Mouse (Mus musculus) megakaryocyte, embryonic 14.5 days (primary cell): Measurements from ENCODE around the gene Fry. TPM values are rescaled to one million over a fixed set of nuclear protein-coding genes. Genes with fewer than 3 reads are reported as not detected.
A peak's percentile ranks its signal among the peaks of the same experiment; 100 is the strongest.
"Not testable (repeated sequence)": the region's sequence is repeated elsewhere in the genome, so short reads cannot be mapped to it uniquely, and the experiment has no call there.

Source experiments
- H3K27me3 ChIP-seq: replicated peaks from 2 replicates; pipeline ENCODE3; 2012; ENCODE audit warnings: inconsistent platforms
- H3K36me3 ChIP-seq: replicated peaks from 2 replicates; pipeline ENCODE3; 2012; ENCODE audit warnings: low read length, inconsistent platforms, mixed read lengths
- H3K4me1 ChIP-seq: 2 replicates; pipeline ENCODE4 v1.6.1; 2012; ENCODE audit warnings: inconsistent platforms
- H3K4me3 ChIP-seq: replicated peaks from 2 replicates; pipeline ENCODE3; 2012; ENCODE audit warnings: moderate library complexity, mild to moderate bottlenecking, inconsistent platforms
- H3K9me3 ChIP-seq: 2 replicates; pipeline ENCODE4 v1.6.1; 2012; ENCODE audit warnings: inconsistent platforms
- FLI1 ChIP-seq: IDR thresholded peaks from 2 replicates; pipeline ENCODE4 v1.6.1; 2012; ENCODE audit warnings: low read length, inconsistent platforms, mixed read lengths
- GATA1 ChIP-seq: IDR thresholded peaks from 3 replicates; pipeline ENCODE4 v1.6.1; 2012; ENCODE audit warnings: mixed read lengths, low read length, inconsistent platforms, borderline replicate concordance
- polyA plus RNA-seq: library from polyadenylated mRNA; stranded (reverse); fragments of >175 nt; gene quantifications from 2 replicates; pipeline ENCODE4 v1.2.3, GENCODE M21; 2012; ENCODE audit warnings: low replicate concordance; ENCODE audit not compliant: insufficient read depth

The Fry gene
- polyA plus RNA-seq, 1 experiment = 1.5 TPM

GRCm38 (mm10) chr5:150465218-150465617, 346.8 kb downstream of the Fry start:
- no peak overlapping the region for H3K4me3 ChIP-seq
- no peaks in the 10 kb centered on the region for H3K9me3 ChIP-seq
- H3K36me3 ChIP-seq = peaks cover 18% of the 10 kb centered on the region
- H3K4me1 ChIP-seq = peaks cover 23% of the 10 kb centered on the region
- TF ChIP-seq GATA1 (no peak), FLI1 (no peak)
- no peaks in the 10 kb centered on the region for H3K27me3 ChIP-seq

DNA sequence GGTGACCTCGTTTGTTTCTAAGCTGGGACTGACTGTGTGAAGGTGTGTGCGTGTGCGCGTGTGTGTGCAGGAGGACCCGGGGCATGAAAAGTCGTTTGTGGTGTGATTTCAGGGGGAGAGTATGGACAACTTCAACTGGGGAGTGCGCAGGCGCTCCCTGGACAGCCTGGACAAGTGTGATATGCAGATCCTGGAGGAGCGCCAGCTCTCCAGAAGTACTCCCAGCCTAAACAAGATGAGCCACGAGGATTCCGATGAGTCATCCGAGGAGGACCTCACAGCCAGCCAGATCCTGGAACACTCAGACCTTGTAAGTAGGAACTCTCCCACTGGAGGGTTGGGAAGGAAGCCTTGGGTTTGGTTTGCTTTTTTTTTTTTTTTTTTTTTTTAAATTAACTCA, 347.7 kb downstream of the Fry start:
- Histone ChIP-seq H3K27me3 (no peaks in the 10 kb centered on the region), H3K4me1 (peaks cover 23% of the 10 kb centered on the region), H3K36me3 (peaks cover 21% of the 10 kb centered on the region), H3K9me3 (no peaks in the 10 kb centered on the region), H3K4me3 (no peak overlapping the region)
- TF ChIP-seq FLI1 (no peak), GATA1 (no peak)

- peak overlapping the region; percentile 23 for H3K4me3 ChIP-seq
- H3K36me3 ChIP-seq = peaks cover 39% of the 10 kb centered on the region
- no peaks in the 10 kb centered on the region for H3K27me3 ChIP-seq
- H3K4me1 ChIP-seq = peaks cover 23% of the 10 kb centered on the region
- no peaks in the 10 kb centered on the region for H3K9me3 ChIP-seq
- TF ChIP-seq GATA1 (no peak), FLI1 (no peak)
Measured at GRCm38 (mm10) chr5:150468431-150468830, 350.0 kb downstream of the Fry start.

DNA sequence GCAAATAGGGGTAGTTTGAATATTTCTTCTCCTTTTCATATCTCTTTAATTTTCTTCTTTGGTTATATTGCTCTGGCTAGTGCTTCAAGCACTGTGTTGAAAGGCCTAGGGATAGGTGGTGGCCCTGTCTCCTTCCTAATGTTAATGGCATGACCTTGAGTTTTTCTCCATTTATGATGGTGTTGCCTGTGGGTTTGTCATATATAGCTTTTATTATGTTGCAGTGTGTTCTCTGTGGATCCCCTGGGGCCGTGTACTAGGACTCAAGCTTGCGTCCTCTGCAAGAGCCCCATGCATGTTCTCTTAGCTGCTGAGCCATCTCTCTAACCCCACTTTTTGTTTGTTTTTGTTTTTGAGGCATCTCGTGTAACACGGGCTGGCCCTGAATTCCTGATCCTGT, 358.9 kb downstream of the Fry start:
- TF ChIP-seq FLI1 = no peak
- TF ChIP-seq GATA1 = no peak
- peaks cover 6% of the 10 kb centered on the region; the same call in 1 of the 2 replicates for H3K9me3 ChIP-seq
- peaks cover 52% of the 10 kb centered on the region for H3K36me3 ChIP-seq
- H3K27me3 ChIP-seq = no peaks in the 10 kb centered on the region
- no peak overlapping the region for H3K4me3 ChIP-seq
- peaks cover 6% of the 10 kb centered on the region; the same call in 1 of the 2 replicates for H3K4me1 ChIP-seq

- no peak for TF ChIP-seq FLI1
- no peak for TF ChIP-seq GATA1
- H3K4me1 ChIP-seq = peaks cover 6% of the 10 kb centered on the region; the same call in 1 of the 2 replicates
- no peaks in the 10 kb centered on the region for H3K27me3 ChIP-seq
- peaks cover 6% of the 10 kb centered on the region; the same call in 1 of the 2 replicates for H3K9me3 ChIP-seq
- no peak overlapping the region for H3K4me3 ChIP-seq
- H3K36me3 ChIP-seq = peaks cover 45% of the 10 kb centered on the region
Measured at GRCm38 (mm10) chr5:150478612-150479011, 360.2 kb downstream of the Fry start.

GRCm38 (mm10) chr5:150485198-150485597, 366.8 kb downstream of the Fry start:
- peaks cover 21% of the 10 kb centered on the region for H3K36me3 ChIP-seq
- H3K27me3 ChIP-seq = no peaks in the 10 kb centered on the region
- no peaks in the 10 kb centered on the region for H3K9me3 ChIP-seq
- TF ChIP-seq GATA1 = no peak
- no peak for TF ChIP-seq FLI1
- H3K4me3 ChIP-seq = no peak overlapping the region
- H3K4me1 ChIP-seq = no peaks in the 10 kb centered on the region

DNA sequence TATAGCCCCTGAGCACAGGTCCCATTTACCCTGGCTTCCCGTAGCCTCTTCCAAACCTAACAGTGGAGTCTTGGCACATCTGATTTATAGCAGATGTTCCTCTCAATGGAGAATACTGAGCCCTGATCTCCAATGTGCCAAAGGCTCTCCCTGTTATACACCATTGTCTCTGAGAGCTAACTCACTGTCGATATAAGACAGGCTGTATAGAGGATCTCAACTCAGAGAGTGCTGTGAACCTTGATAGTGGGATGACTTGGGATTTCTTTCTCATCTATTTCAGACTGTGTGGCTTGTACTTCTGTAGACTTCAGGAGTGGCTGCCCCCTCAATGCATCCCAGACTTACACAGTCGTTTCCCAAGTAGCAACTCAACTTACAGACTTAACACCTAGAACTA, 371.8 kb downstream of the Fry start:
- Histone ChIP-seq H3K9me3 (no peaks in the 10 kb centered on the region), H3K36me3 (peaks cover 2% of the 10 kb centered on the region), H3K4me1 (no peaks in the 10 kb centered on the region), H3K4me3 (no peak overlapping the region), H3K27me3 (no peaks in the 10 kb centered on the region)
- TF ChIP-seq GATA1 (no peak), FLI1 (no peak)

DNA sequence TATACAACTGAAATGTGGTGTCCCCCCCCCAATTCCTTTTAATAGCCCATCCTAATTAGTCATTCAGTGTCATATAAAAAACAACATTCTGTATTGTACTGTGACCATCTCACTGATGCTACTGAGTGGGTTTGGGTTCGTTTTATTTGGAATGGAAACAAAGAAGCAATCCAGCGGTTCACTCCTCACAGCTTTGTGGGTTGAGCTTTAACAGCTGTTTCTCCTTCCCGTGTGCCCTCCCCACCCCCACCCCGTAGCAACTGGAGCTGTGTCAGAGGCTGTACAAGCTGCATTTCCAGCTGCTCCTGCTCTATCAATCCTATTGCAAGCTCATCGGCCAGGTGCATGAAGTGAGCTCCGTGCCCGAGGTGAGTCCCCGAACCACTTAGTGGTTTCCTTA, 372.4 kb downstream of the Fry start:
- Histone ChIP-seq H3K4me1 (no peaks in the 10 kb centered on the region), H3K27me3 (no peaks in the 10 kb centered on the region), H3K4me3 (no peak overlapping the region), H3K9me3 (no peaks in the 10 kb centered on the region), H3K36me3 (peaks cover 5% of the 10 kb centered on the region)
- TF ChIP-seq FLI1 (no peak), GATA1 (no peak)

DNA sequence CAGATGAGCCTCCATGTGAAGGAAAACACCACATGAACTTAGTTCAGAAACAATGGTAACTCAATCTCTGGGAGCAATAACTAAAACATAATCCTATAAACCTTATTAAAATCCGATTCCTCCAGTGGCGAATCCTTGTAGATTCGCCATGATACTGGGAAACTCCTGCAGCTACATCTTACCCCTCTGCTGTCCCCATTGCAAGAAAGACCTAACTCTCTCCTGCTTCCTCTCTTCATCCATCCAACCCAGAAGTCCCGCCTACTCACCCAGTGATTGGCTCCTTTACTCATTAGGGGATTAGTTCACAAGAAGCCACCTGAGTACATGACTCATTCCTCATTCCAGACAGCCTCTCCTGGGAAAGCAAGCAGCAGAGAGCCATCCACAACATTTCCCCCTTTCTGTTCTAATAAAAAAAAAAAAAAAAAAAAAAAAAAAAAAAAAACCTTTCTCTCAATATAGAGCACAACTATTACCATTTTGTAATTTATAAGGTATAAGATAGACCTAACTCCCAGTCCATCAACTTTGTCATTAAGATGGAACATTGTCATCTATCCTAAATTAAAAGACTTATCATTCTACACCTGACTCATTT, 373.2 kb downstream of the Fry start:
- not testable (repeated sequence) for H3K4me3 ChIP-seq, H3K9me3 ChIP-seq, H3K4me1 ChIP-seq, H3K27me3 ChIP-seq
- H3K36me3 ChIP-seq = peaks cover 13% of the 10 kb centered on the region

- TF ChIP-seq FLI1 = no peak
- TF ChIP-seq GATA1 = no peak
- H3K4me1 ChIP-seq = no peaks in the 10 kb centered on the region
- no peaks in the 10 kb centered on the region for H3K27me3 ChIP-seq
- H3K9me3 ChIP-seq = no peaks in the 10 kb centered on the region
- H3K36me3 ChIP-seq = peaks cover 13% of the 10 kb centered on the region
- no peak overlapping the region for H3K4me3 ChIP-seq
Measured at GRCm38 (mm10) chr5:150495792-150496191, 377.3 kb downstream of the Fry start.

GRCm38 (mm10) chr5:150510451-150511225, 392.2 kb downstream of the Fry start:
- H3K4me3 ChIP-seq = no peak overlapping the region
- no peaks in the 10 kb centered on the region; the same call in 1 of the 2 replicates for H3K4me1 ChIP-seq
- H3K9me3 ChIP-seq = peaks cover 5% of the 10 kb centered on the region
- TF ChIP-seq FLI1 = no peak
- TF ChIP-seq GATA1 = no peak
- H3K36me3 ChIP-seq = no peaks in the 10 kb centered on the region
- no peaks in the 10 kb centered on the region for H3K27me3 ChIP-seq
